Mouse (Mus musculus) ES-E14 (cell line): ENCODE data around the gene Ripor2. TPM values are rescaled to one million over a fixed set of nuclear protein-coding genes. Genes with fewer than 3 reads are reported as not detected.

Experiments
- DNase-seq: peaks from one replicate; pipeline ENCODE4 v3.0.0-alpha.2; 2013; ENCODE audit warnings: low read depth, low spot score
- H3K27ac ChIP-seq: 2 replicates; pipeline ENCODE4 v1.5.1; 2012; ENCODE audit warnings: low read depth, mild to moderate bottlenecking, low read length, moderate library complexity, mixed read lengths; ENCODE audit not compliant: poor library complexity, insufficient read depth, severe bottlenecking
- H3K36me3 ChIP-seq: 2 replicates; pipeline ENCODE4 v1.6.1; 2012; ENCODE audit warnings: mild to moderate bottlenecking, low read length, moderate library complexity, mixed read lengths; ENCODE audit not compliant: control insufficient read depth, poor library complexity, insufficient read depth, severe bottlenecking
- H3K4me1 ChIP-seq, 2 experiments: fragments of 150-350 bp in 1 of 2; sonication (generic) in 1 of 2; 2 replicates each; pipeline ENCODE4 v1.6.1; 2012; ENCODE audit warnings: low read length in 2 of 2, mild to moderate bottlenecking in 1 of 2, mixed read lengths in 1 of 2; ENCODE audit not compliant: control insufficient read depth in 2 of 2, insufficient read depth in 2 of 2, poor library complexity in 1 of 2
- H3K4me3 ChIP-seq, 2 experiments: fragments of 150-350 bp in 1 of 2; sonication (generic) in 1 of 2; 2 replicates each; pipeline ENCODE4 v1.5.1; 2012; ENCODE audit warnings: low read length in 2 of 2, low read depth in 1 of 2, mild to moderate bottlenecking in 1 of 2, mixed read lengths in 1 of 2; ENCODE audit not compliant: insufficient read depth in 1 of 2, poor library complexity in 1 of 2, severe bottlenecking in 1 of 2
- H3K9ac ChIP-seq: 2 replicates; pipeline ENCODE4 v1.6.1; 2012; ENCODE audit warnings: low read depth, mild to moderate bottlenecking, low read length, mixed read lengths; ENCODE audit not compliant: poor library complexity, insufficient read depth, severe bottlenecking
- H3K9me3 ChIP-seq: fragments of 150-350 bp; sonication (generic); 2 replicates; pipeline ENCODE4 v1.6.1; 2012; ENCODE audit warnings: low read depth, mild to moderate bottlenecking, low read length; ENCODE audit not compliant: control insufficient read depth, insufficient read depth
- CHD2 ChIP-seq: IDR thresholded peaks from 2 replicates; pipeline ENCODE4 v1.6.1; 2014; ENCODE audit warnings: mild to moderate bottlenecking, low read depth, low read length, inconsistent platforms
- HCFC1 ChIP-seq: IDR thresholded peaks from 2 replicates; pipeline ENCODE4 v1.6.1; 2012; ENCODE audit warnings: low read length, inconsistent platforms, borderline replicate concordance; ENCODE audit not compliant: insufficient read depth
- MAFK ChIP-seq: IDR thresholded peaks from 2 replicates; pipeline ENCODE4 v1.6.1; 2014; ENCODE audit warnings: mild to moderate bottlenecking, low read depth, low read length, inconsistent platforms; ENCODE audit not compliant: insufficient read depth
- ZC3H11A ChIP-seq: IDR thresholded peaks from 2 replicates; pipeline ENCODE4 v1.6.1; 2012; ENCODE audit warnings: low read depth, mild to moderate bottlenecking, inconsistent platforms, low read length, borderline replicate concordance
- ZNF384 ChIP-seq: IDR thresholded peaks from 2 replicates; pipeline ENCODE4 v1.6.1; 2012; ENCODE audit warnings: low read depth, low read length, inconsistent platforms
- in situ Hi-C, 2 experiments: fragments of 600-800 bp; cut with MboI; formaldehyde crosslinking; loops; one replicate each; pipeline ENCODE4 v1.15.1; 2025; ENCODE audit warnings: low sequenced_read_pairs in 2 of 2, inconsistent platforms in 1 of 2; ENCODE audit not compliant: unreplicated experiment in 2 of 2
- total RNA-seq: library from RNA; depleted of rRNA; stranded (reverse); fragments of 300-350 nt; gene quantifications from 2 replicates; pipeline ENCODE4 v1.2.3, GENCODE M21; 2012

Ripor2 gene
- total RNA-seq, 1 experiment: 0.71 TPM

- Histone ChIP-seq H3K36me3 (no peaks in the 10 kb centered on the region), H3K4me3 (no peak overlapping the region), H3K9me3 (no peaks in the 10 kb centered on the region), H3K9ac (no peak overlapping the region), H3K27ac (no peak overlapping the region), H3K4me1 (no peaks in the 10 kb centered on the region)
- no peak for TF ChIP-seq ZNF384
- no peak for TF ChIP-seq HCFC1
- TF ChIP-seq ZC3H11A: peak; percentile 96
- no peak for TF ChIP-seq MAFK
- TF ChIP-seq CHD2: no peak
- peak; percentile 77 for DNase-seq
- in situ Hi-C loops: loop anchor here (10.0 to 25.0 kb wide), 2 partner anchors 192 to 200 kb away; no protein-coding TSS in a partner anchor
Measured at GRCm38 (mm10) chr13:24686705-24687665, 105.0 kb downstream of the Ripor2 start.

DNA sequence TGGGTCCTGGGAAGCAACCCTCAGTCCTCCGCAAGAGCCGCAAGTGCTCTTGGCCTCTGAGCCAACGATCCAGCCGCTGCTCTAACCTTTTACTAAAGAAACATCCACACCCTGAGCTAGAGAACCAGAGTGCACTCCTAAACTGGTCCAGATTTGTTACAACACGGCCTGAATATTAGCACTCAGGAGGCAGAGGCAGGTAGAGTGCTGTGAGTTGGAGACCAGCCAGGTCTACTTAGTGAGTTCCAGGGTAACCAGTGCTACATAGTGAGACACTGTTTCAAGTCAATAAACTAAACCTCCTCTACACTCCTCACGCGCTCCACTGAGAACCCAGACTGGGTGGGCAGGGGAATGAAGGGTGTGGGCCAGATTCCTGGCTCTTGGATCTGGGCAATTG is 111.3 kb downstream of the Ripor2 start:
- TF ChIP-seq CHD2 (no peak), ZNF384 (no peak), MAFK (no peak), ZC3H11A (no peak), HCFC1 (no peak)
- Histone ChIP-seq H3K27ac (no peak overlapping the region), H3K4me3 (no peak overlapping the region), H3K4me1 (peaks cover 0 to 2% of the 10 kb centered on the region in 2 experiments; a peak in 1 of 4 replicates), H3K36me3 (no peaks in the 10 kb centered on the region), H3K9me3 (no peaks in the 10 kb centered on the region), H3K9ac (no peak overlapping the region)
- in situ Hi-C loops: loop anchor here in 1 of 2 experiments (25.0 kb wide), 1 partner anchor 206 kb away; no protein-coding TSS in a partner anchor
- DNase-seq: no peak

DNA sequence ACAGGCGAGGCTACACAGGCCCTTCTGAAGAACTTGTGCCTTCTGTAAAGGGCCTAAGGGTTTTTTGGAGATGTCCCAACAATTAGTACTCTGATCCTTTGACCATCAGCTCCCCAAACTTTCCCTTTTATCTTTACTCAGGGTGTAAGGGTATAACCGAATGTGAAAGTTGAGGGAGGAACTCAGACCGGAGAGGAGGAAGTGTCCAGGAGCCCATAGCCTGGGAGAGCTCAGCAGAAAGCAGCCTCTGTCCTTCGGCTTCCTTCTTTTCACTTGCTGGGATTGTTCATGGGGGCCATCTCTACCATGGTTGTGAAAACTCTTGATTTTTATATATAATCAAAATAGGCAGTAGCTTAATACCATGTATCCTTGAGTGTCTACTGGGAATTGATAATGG is 116.8 kb downstream of the Ripor2 start:
- in situ Hi-C loops: loop anchor here in 1 of 2 experiments (25.0 kb wide), 1 partner anchor 211 kb away; no protein-coding TSS in a partner anchor
- TF ChIP-seq HCFC1: no peak
- no peak for TF ChIP-seq CHD2
- no peak for TF ChIP-seq ZNF384
- TF ChIP-seq MAFK: no peak
- no peak for TF ChIP-seq ZC3H11A
- Histone ChIP-seq H3K9me3 (no peaks in the 10 kb centered on the region), H3K4me3 (no peak overlapping the region), H3K36me3 (no peaks in the 10 kb centered on the region), H3K27ac (no peak overlapping the region), H3K4me1 (peaks cover 0 to 2% of the 10 kb centered on the region in 2 experiments; a peak in 1 of 4 replicates), H3K9ac (no peak overlapping the region)
- no peak for DNase-seq

DNA sequence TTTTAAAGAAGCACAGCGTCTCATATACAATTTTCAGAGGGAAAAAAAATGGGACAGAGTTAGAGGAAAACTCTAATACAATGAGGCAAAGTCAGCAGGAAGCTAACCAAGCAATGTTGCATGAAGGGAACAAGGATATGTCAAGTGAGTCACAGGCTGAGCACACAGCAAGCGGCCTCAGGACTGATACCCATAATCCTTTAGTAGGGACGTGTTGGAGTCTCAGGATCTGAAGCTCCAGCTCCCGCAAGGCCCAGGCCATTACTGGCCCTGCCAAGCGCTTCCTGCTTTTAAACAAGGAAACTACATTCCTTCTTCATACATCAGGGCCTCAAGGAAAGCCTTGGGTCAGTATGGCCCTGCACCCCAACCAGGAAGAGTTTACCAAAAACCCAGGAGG is 120.1 kb downstream of the Ripor2 start:
- no peak for DNase-seq
- TF ChIP-seq CHD2 (no peak), MAFK (no peak), ZNF384 (no peak), ZC3H11A (no peak), HCFC1 (no peak)
- H3K36me3 ChIP-seq: no peaks in the 10 kb centered on the region
- no peaks in the 10 kb centered on the region for H3K9me3 ChIP-seq
- no peak overlapping the region for H3K4me3 ChIP-seq
- H3K9ac ChIP-seq: no peak overlapping the region
- in situ Hi-C loops: no loop called here
- no peak overlapping the region for H3K27ac ChIP-seq
- no peaks in the 10 kb centered on the region; a peak in 1 of 4 replicates for H3K4me1 ChIP-seq
